Mouse (Mus musculus): Measurements from ENCODE around the gene Bcl2. TPM values are rescaled to one million over a fixed set of nuclear protein-coding genes. Genes with fewer than 3 reads are reported as not detected.
A peak's percentile ranks its signal among the peaks of the same experiment; 100 is the strongest.

Gene Bcl2
- total RNA-seq, 2 experiments from 2014 or later = 29.1 to 32.6 TPM

- no peak for ATAC-seq (replicated peaks; ENCODE audit: poor library complexity)
These were observed 186.5 kb downstream of the Bcl2 start for GRCm38 (mm10) chr1:106527537-106527936.

GRCm38 (mm10) chr1:106526751-106527150 lies 187.3 kb downstream of the Bcl2 start:
- peak; percentile 54 for ATAC-seq (replicated peaks; ENCODE audit: poor library complexity)

DNA sequence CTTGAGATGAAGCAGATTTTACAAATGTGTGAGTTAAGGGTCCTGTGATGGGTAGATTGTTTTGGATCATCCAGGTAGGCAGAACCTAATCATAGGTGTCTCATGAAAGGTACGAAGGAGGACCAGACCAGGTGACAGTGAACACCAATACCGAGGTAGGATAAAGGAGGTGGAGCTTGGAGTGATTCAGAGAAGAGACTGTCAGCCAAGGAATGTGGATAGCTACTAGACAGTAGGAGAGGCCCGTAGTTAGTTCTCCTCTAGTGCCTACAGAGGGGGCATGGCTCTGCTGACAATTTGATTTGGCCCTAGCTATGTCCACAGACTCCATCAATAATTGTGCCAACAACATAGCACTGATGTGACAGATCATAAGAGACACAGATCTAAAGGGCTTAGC lies 188.0 kb downstream of the Bcl2 start:
- no peak for ATAC-seq (replicated peaks; ENCODE audit: poor library complexity)

- peak; percentile 42; the same call in 1 of the 2 replicates for ATAC-seq (replicated peaks; ENCODE audit: poor library complexity)
These were observed 190.3 kb downstream of the Bcl2 start for GRCm38 (mm10) chr1:106523741-106524140.

DNA sequence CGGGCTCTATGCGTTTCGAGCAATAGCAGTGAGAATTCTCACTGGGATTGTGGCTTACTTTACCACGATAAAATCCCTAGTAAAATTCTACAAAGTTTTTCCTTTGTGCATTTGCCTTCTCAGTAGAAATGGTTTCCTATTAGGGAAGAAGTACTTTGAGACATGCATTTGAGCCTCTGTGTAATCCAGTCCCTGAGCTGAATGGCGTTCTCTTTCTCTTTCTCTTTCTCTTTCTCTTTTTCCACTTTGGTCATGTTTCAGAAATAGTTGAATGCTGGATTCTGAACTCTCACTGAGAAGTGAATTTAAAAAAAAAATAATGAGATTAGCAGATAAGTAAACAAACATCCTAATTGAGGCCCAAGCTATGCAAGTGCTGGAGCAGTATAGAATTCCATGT lies 191.1 kb downstream of the Bcl2 start:
- no peak for ATAC-seq (replicated peaks; ENCODE audit: poor library complexity)

DNA sequence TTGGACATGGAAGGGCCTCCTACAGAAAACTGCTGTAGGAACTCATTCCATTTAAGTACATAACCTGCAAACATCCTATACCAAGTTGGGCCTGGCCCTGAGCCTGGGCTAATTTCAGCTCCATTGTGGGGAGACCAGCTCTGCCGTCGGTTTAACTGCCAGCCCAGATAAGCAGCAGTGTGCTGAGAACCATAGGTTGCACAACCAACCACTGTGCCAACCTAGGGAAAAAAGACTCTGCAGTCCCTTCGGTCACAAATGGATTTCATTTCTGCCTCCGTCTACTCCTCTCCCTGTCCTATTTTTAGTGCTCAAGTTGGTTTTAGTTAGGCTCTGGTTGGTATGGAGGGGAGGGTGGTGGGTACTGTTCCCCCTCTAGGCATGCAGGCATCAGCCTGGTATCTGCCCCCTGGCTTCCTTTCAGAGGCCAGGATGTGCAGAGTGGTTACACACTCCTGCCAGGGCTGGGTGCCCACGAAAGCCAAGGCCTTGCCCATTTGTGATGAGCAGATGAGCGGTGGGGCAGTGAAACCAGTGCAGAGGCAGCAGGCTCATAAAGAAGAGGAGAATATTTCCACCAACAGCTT lies 196.4 kb downstream of the Bcl2 start:
- ATAC-seq (replicated peaks; ENCODE audit: poor library complexity) = peak; percentile 64

- ATAC-seq (replicated peaks; ENCODE audit: poor library complexity) = no peak
These were observed 197.0 kb downstream of the Bcl2 start for GRCm38 (mm10) chr1:106517099-106517498.

DNA sequence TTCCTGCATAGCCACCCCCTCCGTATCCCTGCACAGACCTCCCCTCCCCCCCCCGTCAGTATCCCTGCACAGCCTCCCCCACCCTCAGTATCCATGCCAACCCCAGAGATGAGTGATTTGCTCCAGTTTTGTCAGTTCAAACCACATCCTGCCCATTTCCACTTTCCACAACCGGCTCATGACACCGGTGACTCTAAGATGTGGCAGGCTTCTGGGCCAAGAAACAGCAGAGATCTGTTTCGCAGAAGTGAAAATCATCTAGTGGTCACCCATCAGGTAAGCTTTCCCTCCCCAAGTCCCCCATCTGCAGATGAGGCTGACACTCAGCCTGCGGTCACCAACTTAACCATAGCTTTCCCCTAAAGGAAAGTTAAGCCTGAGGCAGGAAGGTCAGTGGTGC lies 198.5 kb downstream of the Bcl2 start:
- peak; percentile 45 for ATAC-seq (replicated peaks; ENCODE audit: poor library complexity)

DNA sequence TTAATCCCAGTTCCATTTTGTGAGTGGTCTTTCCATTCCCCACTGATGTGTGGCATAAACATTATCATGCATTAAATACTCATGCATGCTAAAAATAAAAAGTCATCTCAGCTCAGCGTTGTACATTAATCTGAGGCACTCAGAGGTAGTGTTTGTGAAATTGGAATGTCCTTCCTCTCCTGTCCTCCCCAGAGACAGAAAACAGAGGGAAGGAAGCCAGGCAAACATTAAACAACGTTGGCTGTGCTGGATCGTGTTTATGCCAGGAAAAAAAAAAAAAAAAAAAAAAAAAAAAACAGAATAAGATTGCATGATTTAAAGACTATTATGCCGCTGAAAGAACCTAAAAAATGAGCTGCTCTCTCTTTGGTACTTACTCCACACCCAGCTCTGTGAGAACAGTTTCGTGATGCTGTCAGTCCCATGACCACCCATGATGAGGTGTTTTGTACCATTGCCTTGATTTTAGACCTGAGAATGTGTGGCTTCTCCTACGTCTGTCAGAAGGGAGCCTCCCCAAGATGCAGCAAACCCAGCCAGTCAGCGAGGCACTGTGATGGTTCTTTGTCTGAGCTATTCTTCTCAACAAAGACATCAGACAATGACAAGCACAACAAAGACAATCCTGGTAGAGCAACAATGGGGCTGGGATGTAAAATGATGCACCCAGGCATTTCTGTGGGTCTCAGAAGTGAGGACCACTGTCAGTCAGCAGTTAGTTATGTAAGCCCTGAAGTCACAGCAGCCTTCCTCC lies 200.0 kb downstream of the Bcl2 start:
- no peak for ATAC-seq (replicated peaks; ENCODE audit: poor library complexity)

GRCm38 (mm10) chr1:106513481-106513880 lies 200.6 kb downstream of the Bcl2 start:
- ATAC-seq (replicated peaks; ENCODE audit: poor library complexity) = no peak

DNA sequence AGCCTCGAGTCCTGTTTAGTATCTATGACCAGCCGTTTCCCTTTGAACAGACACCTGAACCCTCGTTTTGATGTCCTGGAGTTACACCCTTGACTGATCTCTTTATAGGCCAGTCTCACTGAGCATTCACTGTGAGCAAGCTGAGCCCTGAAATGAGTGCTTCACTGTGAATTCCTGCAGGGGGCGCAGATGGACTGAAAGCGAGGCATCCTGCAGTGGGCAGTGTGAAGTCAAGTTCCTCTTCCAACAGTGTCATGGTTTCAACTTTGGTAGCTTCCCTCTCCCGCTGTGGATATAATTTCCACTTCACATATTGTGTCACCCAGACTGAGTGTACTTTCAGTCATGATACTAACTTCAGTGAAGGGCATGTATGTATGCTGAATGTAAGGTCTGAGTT lies 202.5 kb downstream of the Bcl2 start:
- ATAC-seq (replicated peaks; ENCODE audit: poor library complexity) = peak; percentile 84

DNA sequence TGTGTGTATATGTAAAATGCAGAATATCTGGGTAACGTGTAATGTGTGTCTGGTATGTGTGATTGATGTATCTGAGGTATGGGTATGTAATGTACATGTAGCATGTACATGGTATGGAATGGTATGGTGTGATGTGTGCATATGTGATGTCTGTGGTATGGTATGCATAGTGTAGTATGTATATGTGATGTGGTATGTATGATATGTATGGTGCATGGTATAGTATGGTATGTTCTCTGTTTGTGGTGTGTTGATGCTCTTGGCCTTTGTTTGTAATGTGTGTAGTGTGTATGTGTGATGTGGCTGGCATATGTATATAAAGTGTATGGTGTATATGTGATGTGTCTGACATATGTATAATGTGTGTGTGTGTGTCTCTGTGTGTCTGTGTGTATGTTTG lies 206.5 kb downstream of the Bcl2 start:
- no peak for ATAC-seq (replicated peaks; ENCODE audit: poor library complexity)

- ATAC-seq (replicated peaks; ENCODE audit: poor library complexity) = peak; percentile 76
These were observed 210.2 kb downstream of the Bcl2 start for GRCm38 (mm10) chr1:106503910-106504309.

DNA sequence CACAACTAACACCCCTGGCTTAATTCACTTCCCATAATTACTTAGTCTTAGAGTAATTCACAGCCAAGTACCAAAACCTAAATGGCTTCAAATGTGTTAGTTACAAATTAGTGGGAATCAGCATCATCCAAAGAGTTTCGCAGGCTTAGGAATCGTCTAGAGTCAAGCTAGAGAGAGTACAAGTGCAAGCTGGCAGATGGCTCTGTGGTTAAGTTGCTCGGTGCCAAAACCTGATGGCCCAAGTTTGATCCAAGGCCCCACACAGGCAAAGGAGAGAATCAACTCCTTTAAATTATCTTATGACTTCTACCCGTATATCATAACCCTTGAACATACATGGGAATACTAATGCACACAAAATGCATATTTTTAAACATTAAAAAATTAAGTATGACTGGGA lies 210.7 kb downstream of the Bcl2 start:
- ATAC-seq (replicated peaks; ENCODE audit: poor library complexity) = 0 out of 2 replicates have a peak, but pooled peaks have one; percentile 17

- ATAC-seq (replicated peaks; ENCODE audit: poor library complexity) = no peak
These were observed 216.1 kb downstream of the Bcl2 start for GRCm38 (mm10) chr1:106497999-106498398.

Other genes starting within 250 kb of the Bcl2 start
- 11.3 and 12.8 TPM in 2 replicates for gene Kdsr, start 45.5 kb upstream of the Bcl2 start, total RNA-seq (2015)
- 32.4 and 36.6 TPM in 2 replicates for gene Kdsr, start 45.5 kb upstream of the Bcl2 start, total RNA-seq (2017)
- 95.7 and 107 TPM in 2 replicates for gene Vps4b, start 82.5 kb upstream of the Bcl2 start, total RNA-seq (2015)
- gene Vps4b, start 82.5 kb upstream of the Bcl2 start, total RNA-seq (2017) = 86.3 and 105 TPM in 2 replicates
- gene Serpinb5, start 146.9 kb upstream of the Bcl2 start, total RNA-seq (2015) = not detected in 2 replicates
- gene Serpinb5, start 146.9 kb upstream of the Bcl2 start, total RNA-seq (2017) = not detected in 2 replicates
- 0.24 TPM in 1 of 2 replicates, not detected in the other for gene Serpinb12, start 220.2 kb upstream of the Bcl2 start, total RNA-seq (2015)
- not detected in 2 replicates for gene Serpinb12, start 220.2 kb upstream of the Bcl2 start, total RNA-seq (2017)